Mouse (Mus musculus) olfactory bulb, adult 2 months (tissue): ENCODE results near the gene Bicc1.

Experiments used
- CTCF ChIP-seq: fragments of 200-500 bp; IDR thresholded peaks from 2 replicates; pipeline ENCODE4 v1.5.1; 2012; ENCODE audit warnings: low read depth, mild to moderate bottlenecking, low read length, moderate library complexity; ENCODE audit not compliant: insufficient read depth
- POLR2A ChIP-seq: fragments of 200-500 bp; IDR thresholded peaks from 2 replicates; pipeline ENCODE4 v1.6.1; 2012; ENCODE audit warnings: mild to moderate bottlenecking, low read depth, low read length, moderate library complexity; ENCODE audit not compliant: insufficient read depth

DNA sequence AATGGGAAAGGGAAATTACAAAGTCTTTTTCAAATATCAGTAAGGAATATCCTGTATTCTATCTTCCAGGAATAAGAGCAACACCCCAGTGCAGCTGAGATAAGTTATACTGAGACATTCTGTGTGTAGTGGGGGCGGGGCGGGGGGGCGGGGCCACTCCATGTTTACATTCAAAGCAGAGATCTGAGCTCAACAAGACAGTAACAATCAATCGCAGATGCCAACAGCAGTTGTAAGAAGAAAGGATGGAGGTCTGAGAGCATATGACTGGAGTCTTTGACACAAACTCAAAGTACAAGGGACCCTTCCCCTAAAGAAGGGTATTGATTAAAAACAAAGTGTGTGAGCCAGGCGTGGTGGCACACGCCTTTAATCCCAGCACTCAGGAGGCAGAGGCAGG lies 54.7 kb downstream of the Bicc1 start:
- TF ChIP-seq POLR2A (no peak), CTCF (no peak)
